Mouse (Mus musculus): ENCODE data around the gene Top2a.

Gene Top2a

DNA sequence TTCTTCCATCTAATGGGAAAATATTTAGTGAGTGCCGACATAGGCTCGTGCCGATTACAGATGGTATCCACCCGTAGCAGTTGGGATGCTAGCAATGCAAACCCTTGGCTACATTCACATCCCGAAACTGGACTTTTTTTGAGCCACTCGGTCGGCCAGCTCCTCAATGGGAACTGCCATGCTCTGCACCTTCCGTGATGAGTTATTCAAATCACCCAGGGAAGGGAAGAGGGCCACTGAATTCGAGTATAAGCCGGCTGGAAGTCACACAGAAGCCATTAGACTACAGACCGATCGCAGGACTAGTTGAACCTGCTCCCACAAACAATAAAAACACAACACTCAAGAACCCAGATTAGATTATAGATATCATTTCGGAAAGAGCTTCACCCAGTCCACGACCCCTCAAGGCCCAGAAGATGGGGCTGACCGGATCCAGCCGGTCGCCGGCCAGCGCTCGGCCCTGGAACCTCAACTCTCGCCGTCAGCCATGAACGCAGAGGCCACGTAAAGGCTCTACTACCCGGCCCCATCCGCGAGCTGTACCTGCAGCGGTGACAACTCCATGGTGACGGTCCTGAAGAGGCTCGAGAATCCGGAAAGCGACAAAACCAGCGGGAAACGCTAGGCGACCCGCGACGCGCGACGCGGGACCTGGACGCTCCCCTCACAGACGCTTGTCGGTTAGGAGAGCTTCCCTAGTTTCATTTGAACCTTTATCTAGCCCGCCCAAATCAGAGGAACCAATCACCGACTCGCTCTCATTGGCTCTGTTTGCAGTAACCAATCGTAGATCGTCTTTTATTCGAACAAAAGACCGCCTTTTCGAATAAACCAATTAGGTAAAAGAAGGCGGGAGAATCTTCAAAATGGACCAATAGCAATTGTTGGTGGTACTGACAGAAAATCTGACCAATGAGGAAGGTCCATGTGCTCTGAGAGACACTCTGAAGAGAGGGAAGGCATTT lies at the start of gene Top2a:
TSS of gene Top2a (minus strand) at position 690 of the 968 bp plus-strand sequence.
- DNase-seq (ENCODE audit: low spot score) = peak; percentile 100

DNA sequence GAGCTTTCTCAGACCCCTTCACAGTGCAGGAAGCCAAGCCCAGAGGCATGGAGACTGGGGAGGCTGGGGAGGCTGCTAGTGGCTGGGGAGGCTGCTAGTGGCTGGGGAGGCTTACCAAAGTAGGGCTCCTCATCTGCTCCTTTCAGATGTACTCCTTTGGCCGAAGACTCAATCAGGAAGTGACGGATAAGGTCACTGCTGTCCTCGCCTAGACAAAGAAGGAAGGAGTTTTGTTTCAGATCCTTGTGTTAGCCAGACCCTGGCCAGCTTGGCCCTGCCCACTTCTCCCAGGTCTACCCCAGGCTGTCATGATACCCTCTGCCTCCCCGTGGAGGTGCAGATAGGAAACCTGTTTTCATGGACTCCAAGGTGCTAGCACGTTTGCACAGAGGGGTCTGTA lies 49.8 kb upstream of the Top2a start:
- no peak for DNase-seq (ENCODE audit: low spot score)

DNA sequence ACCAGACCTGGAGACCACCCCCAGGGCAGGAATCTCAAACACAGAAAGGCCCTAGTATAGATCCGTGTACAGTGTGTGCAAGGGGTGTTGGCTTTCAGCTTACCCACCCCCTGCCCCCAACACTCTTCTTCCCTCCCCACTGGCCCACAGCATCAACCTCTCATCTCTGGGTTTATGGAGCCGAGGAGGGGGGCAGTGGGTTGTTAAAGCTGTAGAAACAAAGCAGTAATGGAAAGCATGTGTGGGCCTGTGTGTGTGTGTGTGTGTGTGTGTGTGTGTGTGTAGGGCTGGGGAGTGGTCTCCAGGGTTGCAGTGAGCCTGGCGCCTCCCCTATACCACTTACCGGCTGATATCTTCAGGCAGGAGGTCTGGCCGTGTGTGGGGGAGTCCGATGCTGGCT lies 47.9 kb upstream of the Top2a start:
- DNase-seq (ENCODE audit: low spot score) = no peak

DNA sequence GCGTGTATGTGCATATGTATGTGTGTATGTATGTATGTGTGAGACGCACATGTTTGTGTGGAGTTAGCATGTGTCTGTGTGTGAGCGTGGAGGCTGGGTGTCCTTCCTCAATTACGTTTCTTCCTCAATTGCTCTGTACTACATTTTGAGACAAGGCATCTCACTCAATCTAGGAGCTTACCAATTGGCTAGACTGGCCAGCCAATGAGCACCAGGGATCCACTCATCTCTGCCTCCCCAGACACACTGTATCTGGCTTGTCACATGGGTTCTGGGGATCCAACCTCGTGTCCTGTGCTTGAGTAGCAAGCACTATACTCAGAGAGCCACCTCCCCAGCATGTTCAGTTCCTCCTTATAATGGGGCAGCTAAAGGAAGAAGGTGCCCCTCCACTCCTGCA lies 44.5 kb upstream of the Top2a start:
- DNase-seq (ENCODE audit: low spot score) = no peak

DNA sequence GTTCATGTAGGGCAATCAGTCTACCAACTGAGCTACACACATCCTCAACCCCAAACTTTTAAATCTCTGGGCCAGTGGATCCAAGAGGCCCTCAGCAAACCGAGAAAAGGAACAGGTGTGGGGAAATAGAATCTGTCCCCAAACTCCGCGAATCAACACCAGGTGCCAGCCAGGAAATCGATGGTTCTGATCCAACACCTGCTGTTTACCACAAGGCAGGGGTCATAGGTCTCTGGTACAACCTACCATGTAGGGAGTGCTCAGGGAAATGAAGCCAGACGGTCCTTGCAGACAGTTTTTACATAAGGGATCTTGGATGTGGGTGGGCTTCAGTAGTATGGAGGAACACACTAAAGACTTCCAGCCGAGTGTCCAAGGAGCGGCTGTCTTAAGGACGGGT lies 43.6 kb upstream of the Top2a start:
- DNase-seq (ENCODE audit: low spot score) = no peak

DNA sequence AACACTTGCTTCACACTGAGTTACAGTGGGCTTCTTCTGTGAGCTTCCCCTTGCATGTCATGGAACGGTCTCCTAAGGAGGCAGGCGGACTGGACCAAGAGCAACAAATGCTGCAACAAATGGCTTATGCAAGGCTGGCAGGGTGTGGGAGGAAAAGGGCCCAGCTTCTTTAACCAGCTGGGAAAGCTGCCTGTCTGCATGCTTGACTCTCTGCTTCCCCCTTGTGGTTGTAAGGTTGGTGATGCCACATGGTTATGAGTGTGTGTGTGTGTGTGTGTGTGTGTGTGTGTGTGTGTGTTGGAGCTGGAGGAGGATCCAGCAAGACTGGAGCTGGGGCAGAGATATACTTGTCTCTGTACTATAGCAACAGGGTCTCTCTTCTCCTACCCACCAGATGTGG lies 42.0 kb upstream of the Top2a start:
- peak; percentile 90 for DNase-seq (ENCODE audit: low spot score)

DNA sequence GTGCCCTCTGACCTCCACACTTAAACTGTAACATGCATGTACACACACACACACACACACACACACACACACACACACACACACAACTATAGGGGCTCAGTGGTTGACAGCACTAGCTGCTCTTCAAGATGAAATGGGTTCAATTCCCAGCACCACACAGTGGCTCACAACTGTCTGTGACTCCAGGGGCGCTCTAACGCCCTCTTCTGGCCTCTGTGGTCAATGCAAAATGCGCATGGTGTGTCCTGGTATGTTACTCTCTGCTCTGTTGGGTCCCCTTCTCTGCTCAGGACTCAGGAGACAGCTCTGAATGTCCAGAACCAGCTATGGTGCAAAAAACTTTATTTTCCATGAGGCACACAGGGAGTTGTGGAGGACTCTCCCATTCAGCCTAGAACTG lies 41.4 kb upstream of the Top2a start:
- DNase-seq (ENCODE audit: low spot score) = no peak

DNA sequence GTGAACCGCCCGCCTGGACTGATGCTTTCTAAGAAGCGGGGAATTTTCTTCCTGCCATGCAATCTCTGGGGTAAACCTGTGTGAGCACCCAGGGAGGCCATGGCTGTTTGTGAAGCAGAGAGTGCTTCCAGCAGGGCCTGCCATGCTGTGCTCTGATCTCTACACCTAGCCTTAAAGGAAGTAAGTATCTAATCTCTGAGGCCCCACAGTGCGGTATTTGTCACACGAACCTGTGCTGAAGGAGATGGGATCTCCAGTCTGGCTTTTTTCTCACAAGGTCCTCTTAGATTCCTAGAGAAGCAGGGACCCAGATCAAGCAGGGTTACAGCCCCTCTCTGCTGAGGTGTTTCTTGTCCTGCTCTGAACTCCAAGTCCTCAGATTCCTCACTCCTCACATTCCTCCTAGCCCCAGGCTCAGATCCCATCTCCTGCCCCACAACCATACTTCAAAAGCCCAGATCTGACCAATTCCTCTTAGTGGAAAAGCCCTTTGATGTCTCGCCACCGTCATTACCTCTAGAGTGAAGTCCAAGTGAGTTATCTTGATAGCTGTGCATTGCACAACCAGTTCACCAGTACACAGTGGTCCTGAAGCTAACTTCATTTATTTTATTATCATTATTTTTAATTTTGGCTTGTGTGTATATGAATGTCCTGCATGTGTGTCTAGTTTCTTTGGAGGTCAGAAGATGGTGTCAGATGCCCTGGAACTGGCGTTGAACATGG lies 39.6 kb upstream of the Top2a start:
- no peak for DNase-seq (ENCODE audit: low spot score)

DNA sequence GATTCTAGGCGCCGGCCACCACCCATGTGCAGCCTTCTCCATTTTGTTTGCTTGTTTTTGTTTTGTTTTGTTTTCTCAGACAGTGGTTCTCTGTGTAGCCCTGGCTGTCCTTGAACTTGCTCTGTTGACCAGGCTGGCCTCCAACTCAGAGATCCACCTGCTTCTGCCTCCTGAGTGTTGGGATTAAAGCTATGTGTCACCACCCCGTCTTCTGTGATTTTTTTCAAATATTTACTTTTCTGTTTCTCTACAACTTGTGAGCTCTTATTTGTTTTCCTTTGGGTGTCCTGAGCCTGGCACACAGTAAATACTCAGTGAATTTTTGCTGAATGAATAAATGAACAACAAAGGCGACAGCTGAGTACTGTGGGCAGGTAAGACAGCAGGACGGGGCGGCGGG lies 38.7 kb upstream of the Top2a start:
- DNase-seq (ENCODE audit: low spot score) = no peak

DNA sequence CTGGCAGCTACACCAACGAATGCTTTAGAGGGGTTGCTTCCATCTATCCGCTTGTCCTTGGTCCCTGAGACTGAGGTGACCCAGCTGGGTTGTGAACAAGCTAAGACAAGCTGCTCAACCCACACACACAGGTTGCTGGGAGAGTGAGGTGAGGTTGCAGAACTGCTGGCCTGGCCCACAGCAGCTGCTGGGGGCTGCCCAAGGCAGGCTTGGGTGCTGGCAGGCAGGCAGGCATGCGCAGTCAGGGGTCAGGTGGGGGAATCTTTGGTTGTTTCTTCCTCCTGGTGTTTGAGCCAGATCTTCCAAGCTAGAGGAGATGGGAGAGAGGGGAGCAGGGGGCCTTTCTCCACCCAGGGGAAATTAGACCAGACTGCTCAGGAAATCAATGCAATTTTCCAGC lies 36.4 kb upstream of the Top2a start:
- no peak for DNase-seq (ENCODE audit: low spot score)

DNA sequence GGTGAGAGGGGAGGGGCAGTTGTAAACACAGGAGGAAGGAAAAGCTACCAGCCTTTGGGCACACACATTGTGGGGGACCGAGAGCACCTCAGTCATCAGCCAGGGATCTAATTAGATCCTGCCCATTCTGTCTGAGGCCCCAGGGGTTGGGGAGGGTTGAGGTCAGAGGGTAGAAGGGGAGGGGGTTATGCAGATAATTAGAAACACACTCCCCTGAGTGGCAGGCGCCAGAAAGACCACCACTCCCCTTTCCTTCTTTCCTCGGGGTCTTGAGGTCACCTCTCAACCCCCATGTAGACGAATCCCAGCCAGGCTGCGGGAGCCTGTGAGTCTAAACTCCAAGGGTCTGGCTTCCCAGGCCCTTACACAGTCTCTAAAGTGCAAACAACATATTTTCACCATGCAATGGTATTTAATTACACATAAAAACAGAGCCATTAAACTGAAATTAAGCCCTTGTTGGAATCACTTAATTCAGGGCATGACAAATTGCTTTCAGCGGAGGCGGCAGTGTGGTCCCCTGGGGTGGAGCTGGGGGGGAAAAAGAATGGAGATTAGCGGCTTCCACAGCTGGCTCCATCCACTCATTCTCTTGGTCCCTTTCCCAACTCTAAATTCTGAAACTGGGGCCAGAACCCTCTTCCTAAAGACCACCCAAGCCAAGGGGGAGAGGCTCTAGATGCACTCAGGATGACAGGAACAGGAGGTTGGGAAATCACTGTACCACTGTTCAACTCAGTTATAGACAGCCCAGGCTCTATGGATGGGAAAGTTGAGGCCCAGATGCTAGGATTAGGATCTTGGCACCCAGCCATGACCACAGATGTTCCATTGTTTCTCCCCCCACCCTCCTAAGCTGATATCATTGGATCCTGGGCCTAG lies 31.8 kb upstream of the Top2a start:
- DNase-seq (ENCODE audit: low spot score) = no peak

DNA sequence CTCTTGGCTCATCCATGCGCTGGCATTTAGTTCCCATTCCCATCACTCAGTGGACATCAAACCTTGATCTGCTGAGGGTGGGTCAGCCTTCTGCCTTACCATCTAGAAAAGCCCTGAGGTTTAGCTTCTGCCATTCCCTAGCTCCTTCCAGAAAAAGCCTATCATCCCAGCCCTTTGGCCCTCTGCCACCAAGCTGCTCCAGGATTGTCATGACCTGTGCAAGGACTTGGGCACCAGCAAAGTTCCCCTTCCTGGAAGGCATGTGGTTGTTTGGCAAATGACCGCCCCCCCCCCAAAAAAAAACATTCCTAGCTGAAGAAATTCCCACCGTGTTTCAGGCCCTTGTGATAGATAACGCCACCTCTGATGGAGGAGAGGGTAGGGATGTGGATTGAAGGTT lies 31.2 kb upstream of the Top2a start:
- DNase-seq (ENCODE audit: low spot score) = no peak

DNA sequence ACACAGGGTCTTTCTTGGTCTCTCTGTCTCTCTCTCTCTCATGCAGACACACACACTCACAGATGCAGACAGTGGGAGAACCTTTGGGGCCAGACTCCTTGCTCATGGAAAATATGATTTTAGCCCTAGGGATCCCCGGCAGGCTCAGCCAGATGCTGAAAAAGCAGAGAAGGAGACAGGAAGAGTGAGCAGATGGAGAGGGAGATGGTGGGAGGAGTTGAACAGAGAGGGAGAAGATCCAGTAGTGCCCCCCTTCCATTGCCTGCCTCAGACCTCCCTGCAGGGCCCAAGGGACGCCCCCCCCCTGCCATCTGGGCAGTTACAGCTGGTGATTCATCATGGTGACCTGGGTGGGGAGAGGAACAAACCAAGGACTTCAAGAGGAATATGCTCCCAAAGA lies 23.7 kb upstream of the Top2a start:
- DNase-seq (ENCODE audit: low spot score) = no peak

DNA sequence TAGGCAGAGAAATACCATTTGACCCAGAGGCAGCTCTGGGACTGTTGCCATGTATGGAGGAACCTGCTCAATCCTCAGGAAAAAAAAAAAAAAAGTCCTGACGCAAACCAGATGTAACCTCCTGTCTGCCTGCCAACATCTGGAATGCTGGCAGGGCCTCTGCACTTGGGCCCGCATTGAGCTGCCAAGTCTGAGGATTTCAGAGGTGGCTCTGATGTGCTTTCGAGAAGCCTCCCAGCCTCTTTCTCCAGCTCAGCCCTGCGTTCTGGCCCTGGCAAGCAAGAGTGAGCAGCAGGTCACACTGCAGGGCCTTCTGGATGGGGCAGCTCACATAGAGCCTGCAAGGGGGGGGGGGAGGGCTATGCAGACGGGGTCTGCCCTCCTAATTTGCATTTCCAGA lies 23.1 kb upstream of the Top2a start:
- no peak for DNase-seq (ENCODE audit: low spot score)

DNA sequence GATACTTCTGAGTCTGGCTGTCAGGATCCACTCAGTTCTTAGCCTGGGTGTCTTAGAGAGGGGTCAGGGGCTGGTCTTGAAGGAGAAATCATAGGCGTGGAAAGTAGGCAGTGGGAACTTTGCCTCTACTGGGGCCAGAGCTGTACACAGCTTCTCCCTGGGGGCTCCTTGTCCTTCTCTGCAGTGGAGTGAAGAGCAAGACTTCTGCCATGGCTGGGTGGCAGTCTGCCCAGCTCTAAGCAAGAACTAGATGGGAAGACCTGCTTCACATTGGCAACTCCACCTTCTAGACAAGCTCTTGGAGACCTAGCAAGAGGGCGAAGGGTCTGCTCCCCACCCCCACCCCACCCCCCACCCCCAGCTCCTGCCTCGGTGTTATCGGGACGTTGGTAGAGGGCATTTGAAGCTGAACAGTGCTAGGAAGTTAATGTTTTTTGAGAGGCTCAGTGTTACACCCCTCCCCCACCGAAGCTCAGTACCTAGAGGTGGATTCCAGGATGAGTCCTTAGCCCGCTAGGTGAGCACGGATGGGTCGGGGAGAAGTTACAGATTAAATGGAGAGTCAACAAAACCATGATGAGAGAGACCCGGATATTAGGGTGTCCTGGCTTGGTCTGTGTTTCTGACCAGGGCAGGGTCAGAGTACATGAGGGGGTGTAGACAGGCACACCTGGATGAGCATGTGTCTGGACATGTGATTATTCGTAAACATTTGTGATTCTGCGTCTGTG lies 21.3 kb upstream of the Top2a start:
- DNase-seq (ENCODE audit: low spot score) = no peak

DNA sequence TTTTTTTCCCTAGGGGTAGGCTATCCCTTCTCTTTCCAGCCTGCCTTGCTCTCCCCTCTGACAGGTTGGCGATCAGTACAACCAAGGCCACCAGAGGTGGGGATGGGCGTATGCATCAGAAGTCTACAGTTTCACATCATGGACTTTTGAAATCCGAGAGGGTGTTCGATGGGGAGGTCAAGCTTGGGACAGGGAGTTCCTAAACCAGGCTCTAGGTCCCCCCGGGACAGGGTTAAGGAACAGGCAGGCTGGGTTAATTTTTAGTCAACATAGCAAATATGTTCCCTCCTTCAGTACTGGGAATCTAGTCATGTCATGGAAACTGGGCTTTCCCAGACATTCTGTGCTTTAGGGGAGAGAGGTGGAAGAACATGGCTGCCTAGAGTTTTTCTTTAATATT lies 20.3 kb upstream of the Top2a start:
- DNase-seq (ENCODE audit: low spot score) = no peak

DNA sequence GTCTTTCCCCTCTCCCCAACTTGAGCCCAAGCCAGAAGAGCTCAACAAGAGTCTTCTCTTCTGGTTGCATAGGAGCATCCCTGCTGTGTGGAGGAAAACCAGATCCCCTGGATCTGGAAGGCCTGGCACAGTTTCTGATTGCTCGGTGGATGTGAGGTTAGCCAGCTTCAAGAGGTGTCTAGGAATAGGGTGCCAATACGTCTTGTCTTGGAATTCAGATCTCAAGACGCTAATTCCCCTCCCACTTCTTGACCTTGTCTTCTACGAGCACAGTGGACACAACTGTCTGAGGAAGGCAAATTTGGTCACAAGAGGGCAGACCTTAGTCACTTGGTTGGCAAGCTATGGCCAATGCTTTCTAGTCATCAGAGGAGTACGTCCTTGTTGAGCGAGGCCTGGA lies 19.6 kb upstream of the Top2a start:
- no peak for DNase-seq (ENCODE audit: low spot score)

DNA sequence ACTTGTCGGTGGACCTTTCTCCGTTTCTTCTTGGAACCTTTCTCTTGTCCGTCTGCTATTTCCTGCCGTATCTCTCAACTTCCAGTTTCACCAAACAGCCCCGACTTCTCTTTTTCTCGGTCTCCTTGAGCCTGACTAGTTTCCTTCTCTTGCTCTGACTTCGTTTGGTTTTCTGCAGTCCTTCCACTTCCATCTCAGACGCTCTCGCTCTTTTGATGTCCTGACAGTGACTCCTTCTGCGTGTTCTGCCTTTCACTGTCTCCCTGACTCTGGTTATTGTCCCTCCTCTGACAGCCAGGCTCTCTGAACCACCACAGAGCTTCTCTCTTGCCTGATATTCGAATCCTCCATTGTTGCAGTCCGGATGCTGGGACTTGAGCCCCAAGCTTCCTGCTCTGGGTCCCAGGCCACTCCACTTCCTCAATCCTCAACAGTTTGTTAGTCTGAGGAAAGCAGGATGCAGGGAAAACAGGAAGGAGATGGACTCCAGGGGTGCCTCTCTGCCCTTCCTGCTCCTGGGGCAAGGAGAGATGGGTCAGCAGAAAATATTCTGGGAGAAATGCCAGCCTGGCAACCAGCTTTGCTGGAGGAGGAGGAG lies 18.9 kb upstream of the Top2a start:
- no peak for DNase-seq (ENCODE audit: low spot score)

DNA sequence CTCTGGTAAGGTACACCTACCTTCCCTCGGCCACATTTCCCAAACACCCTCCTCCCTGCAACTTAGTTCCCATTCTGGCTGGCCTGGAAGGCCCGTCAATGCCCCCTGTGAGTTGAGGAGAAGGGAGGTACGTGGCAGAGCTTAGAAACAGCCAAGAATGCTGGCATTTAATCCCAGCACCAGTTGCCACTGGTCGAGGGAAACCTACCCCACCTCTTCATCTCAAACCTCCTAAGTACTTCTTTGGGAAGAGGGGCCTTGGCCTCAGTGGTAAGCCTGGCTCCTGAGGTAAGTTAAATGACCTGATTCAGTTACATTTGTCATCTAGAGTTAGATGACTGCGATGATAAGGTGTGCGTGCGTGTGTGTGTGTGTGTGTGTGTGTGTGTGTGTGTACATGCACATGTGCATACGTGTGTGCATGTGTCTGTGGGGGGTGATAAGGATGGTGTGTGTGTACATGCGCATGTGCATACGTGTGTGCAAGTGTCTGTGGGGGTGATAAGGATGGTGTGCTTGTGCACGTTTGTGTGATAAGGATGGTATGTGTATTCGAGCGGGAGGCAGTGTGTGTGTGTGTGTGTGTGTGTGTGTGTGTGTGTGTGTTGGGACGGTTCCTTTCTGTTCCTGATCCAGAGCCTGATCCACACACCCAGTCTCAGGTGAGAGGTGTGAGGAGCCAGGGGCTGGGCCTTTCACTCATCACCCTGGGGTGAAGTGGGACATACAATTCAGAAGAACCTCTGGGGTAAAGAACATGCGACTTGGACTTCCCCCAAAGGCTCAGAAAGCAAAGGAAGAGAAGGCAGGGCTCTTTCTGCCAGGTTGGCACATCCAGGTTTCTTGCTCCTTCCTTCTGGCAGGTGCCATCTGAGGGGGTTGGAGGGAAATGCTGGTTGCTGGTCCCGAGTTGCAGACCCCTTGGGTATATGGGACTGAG lies 18.1 kb upstream of the Top2a start:
- no peak for DNase-seq (ENCODE audit: low spot score)

DNA sequence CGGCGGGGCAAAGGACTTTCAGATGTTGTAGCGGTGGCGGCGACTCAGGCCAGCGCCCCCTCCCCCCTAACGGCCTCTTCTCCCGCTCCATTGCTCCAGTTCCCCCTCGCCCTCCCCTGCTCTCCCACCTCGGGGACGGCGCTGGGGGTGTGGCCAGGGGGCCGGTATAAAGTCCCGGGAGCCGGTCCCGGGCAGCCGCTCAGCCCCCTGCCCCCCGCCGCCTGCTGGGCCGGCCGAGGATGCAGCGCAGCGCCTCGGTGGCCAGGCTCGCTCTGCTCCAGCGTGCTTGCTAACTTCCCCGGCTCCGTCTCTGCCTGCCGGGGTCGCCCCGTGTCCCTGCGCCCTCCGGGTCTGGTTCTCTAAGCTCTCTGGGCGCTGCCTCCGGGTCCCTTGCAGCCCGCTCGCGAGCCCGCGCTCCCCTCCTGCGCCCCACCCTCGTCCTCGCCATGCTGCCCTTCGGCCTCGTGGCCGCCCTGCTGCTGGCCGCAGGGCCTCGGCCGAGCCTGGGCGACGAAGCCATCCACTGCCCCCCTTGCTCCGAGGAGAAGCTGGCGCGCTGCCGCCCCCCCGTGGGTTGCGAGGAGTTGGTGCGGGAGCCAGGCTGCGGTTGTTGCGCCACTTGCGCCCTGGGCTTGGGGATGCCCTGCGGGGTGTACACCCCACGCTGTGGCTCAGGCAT lies 17.2 kb upstream of the Top2a start, which contains the start of gene Igfbp4:
TSS of gene Igfbp4 (plus strand) at position 194 of the 679 bp plus-strand sequence.
- DNase-seq (ENCODE audit: low spot score) = peak; percentile 80
